Mouse (Mus musculus) CD4-positive, CD25-positive, alpha-beta regulatory T cell, adult 2 months (primary cell): ENCODE results near the gene Cbfb.

Source experiments
- DNase-seq: peaks from one replicate; pipeline ENCODE4 v3.0.0-alpha.2; 2012; ENCODE audit warnings: low read depth, low spot score

The Cbfb gene

GRCm38 (mm10) chr8:105237442-105238142, 67.1 kb downstream of the Cbfb start:
- no peak for DNase-seq

- no peak for DNase-seq
Observed at GRCm38 (mm10) chr8:105241016-105241415, 70.5 kb downstream of the Cbfb start.

- DNase-seq, result no peak
Observed at GRCm38 (mm10) chr8:105251954-105252353, 81.5 kb downstream of the Cbfb start.

GRCm38 (mm10) chr8:105252680-105253537, 82.4 kb downstream of the Cbfb start:
- DNase-seq, result no peak

- DNase-seq, result no peak
Observed at GRCm38 (mm10) chr8:105253766-105254151, 83.3 kb downstream of the Cbfb start.

- DNase-seq, result peak; percentile 93
Observed at GRCm38 (mm10) chr8:105254152-105254965, 83.9 kb downstream of the Cbfb start.

- peak; percentile 64 for DNase-seq
Observed at GRCm38 (mm10) chr8:105254966-105255350, 84.5 kb downstream of the Cbfb start, which contains the start of gene B3gnt9. B3gnt9 (minus strand) TSS chr8:105255153.

GRCm38 (mm10) chr8:105257318-105258114, 87.0 kb downstream of the Cbfb start:
- no peak for DNase-seq

GRCm38 (mm10) chr8:105258911-105259720, 88.6 kb downstream of the Cbfb start:
- DNase-seq, result no peak

GRCm38 (mm10) chr8:105259721-105260320, 89.3 kb downstream of the Cbfb start:
- DNase-seq, result peak; percentile 84

- no peak for DNase-seq
Observed at GRCm38 (mm10) chr8:105260371-105261099, 90.1 kb downstream of the Cbfb start.

GRCm38 (mm10) chr8:105261326-105261980, 91.0 kb downstream of the Cbfb start:
- DNase-seq, result no peak

GRCm38 (mm10) chr8:105263244-105263912, 92.9 kb downstream of the Cbfb start:
- DNase-seq, result peak; percentile 30

- DNase-seq, result peak; percentile 85
Observed at GRCm38 (mm10) chr8:105264024-105264982, 93.8 kb downstream of the Cbfb start, which contains the start of the genes Tradd and Fbxl8. Tradd (minus strand) TSS chr8:105264609. Fbxl8 (plus strand) TSS chr8:105264648.

- peak; percentile 82 for DNase-seq
Observed at GRCm38 (mm10) chr8:105265128-105265527, 94.7 kb downstream of the Cbfb start.

- peak; percentile 66 for DNase-seq
Observed at GRCm38 (mm10) chr8:105266775-105267174, 96.3 kb downstream of the Cbfb start.
